Mouse (Mus musculus) thymus, postnatal 10 days (tissue): Measurements from ENCODE around the gene Gtpbp8.

Experiments
- DNase-seq, 2 experiments: peaks; one replicate each; pipeline ENCODE4 v3.0.0; 2021; ENCODE audit warnings: low spot score in 2 of 2

Gtpbp8 gene

DNA sequence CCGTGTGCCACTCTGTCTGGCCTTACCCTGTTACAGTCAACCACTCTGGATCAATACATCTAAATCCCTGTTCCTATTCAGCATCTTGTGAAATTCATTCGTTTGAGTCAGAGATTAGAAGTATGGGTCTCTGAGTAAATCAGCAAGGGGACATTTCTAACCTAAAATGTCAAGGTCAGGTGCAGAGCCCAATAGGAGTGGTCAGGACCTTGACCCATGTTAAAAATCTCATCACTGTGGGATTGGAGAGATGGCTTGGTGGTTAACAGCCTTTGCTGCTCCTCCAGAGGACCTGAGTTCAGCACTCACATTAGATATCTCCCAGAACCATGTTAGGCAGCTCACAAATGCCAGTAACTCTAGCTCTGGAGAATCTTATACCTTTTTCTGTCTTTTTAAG lies 55.7 kb downstream of the Gtpbp8 start:
- no peak for DNase-seq

DNA sequence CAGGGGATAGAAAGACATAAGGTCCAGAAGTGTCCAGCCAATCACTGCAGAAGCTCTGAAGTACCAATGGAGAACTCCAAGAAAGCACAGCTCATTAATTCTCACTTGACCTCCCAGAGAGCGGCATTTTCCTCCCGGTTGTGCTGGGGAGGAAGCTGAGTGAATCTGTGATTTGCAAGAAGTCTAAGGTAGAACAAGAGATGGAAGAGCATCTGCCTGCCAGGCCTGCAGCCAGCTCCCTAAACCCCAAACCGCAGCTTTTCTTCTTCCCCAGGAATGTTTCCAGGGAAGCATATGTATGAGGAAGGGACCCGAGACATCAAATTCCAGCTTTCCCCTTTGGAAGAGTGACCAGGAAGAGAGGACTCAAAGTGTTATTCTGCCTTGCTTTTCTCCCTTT lies 57.7 kb downstream of the Gtpbp8 start:
- no peak for DNase-seq

DNA sequence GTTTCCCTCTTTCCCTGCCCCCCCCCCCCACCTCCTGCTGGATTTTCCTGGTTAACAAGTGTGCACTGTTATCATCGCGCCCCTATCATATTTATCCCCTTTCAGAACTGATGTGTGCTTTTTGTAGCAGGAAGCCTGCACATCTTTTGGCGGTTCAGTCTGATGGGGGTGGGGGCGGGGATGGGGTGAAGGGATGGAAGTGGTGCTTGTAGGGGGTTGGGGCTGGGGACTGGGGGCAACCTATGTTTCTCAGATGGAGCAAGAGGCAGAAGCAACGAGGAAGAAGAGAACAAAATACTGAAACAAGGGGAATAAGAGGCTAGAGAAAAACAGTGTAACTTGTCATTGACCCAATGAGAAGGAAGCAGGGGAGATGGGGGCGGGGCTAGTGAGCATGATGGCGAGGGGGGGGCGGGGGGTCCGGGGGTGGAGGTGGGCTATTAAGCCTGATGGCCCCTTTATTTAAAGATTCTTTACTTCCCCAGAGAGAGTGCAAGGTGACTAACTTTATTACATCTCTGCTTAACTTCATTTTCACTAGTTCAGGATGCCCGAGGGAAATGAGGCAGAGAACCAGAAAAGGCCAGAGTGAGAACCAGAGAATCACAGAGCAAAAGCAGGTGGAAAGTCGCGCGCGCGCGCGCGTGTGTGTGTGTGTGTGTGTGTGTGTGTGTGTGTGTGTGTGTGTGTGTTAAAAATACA lies 58.3 kb downstream of the Gtpbp8 start:
- DNase-seq: no peak

DNA sequence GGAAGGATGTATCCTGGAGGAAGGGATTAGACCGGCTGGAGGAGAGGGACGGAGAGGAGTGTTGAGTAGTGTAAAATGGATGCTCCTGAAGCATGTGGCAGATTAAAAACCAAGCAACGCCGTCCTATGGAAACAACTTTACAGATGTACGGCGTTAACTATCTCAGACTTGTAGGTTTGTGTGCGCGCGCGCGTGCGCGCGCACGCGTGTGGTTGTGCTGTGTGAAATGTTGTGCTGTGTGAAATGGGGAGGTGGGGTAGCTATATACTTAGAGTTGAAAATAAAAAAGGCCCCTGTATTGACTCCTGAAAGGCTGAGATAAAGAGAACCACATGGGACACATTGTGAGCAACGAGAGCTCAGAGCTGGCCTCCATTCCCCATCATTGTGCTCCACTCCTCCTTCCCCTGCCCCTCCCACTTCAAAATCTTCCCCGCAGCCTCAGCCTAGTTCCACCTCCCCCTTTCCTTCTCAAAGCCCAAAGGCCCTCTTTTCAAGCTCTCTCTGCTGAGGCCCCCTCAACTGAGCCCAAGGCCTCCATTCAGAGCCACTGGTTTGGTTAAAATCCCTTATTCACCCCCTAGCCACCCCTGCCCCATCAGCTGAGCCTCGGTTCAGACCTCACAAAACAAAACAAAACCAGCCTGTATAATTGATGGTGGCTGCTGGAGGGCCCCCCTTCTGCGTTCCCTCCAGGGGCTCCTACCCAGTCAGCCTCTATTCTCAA lies 59.0 kb downstream of the Gtpbp8 start:
- no peak for DNase-seq
